Mouse (Mus musculus) limb, embryonic 14.5 days (tissue): ENCODE measurements around the gene Iffo1. TPM values are rescaled to one million over a fixed set of nuclear protein-coding genes. Genes with fewer than 3 reads are reported as not detected.

ENCODE experiments used
- ATAC-seq: fragments of 200-750 bp; cut with Nextera tagmentation; 2 replicates; pipeline ENCODE4 v1.8.0; 2017; ENCODE audit warnings: low read depth, moderate number of reproducible peaks, moderate TSS enrichment; ENCODE audit not compliant: low FRiP score
- DNase-seq: peaks from one replicate; pipeline ENCODE4 v3.0.0-alpha.2; 2015; ENCODE audit warnings: low spot score
- H3K27ac ChIP-seq: fragments of 300-500 bp; sonication (generic); replicated peaks from 2 replicates; pipeline ENCODE4 v1.5.1; 2014; ENCODE audit warnings: low read depth, mild to moderate bottlenecking, low read length, moderate library complexity, mixed read lengths
- H3K27me3 ChIP-seq: fragments of 300-500 bp; sonication (generic); 2 replicates; pipeline ENCODE4 v1.6.1; 2014; ENCODE audit warnings: low read length, mixed read lengths; ENCODE audit not compliant: control insufficient read depth, insufficient read depth
- H3K36me3 ChIP-seq: fragments of 300-500 bp; sonication (generic); 2 replicates; pipeline ENCODE4 v1.6.1; 2014; ENCODE audit warnings: mild to moderate bottlenecking, low read length, moderate library complexity, mixed read lengths; ENCODE audit not compliant: control insufficient read depth, insufficient read depth
- H3K4me1 ChIP-seq: fragments of 300-500 bp; sonication (generic); 2 replicates; pipeline ENCODE4 v1.6.1; 2014; ENCODE audit warnings: antibody characterized with exemption, low read length, mixed read lengths; ENCODE audit not compliant: control insufficient read depth, insufficient read depth
- H3K4me2 ChIP-seq: fragments of 300-500 bp; sonication (generic); replicated peaks from 2 replicates; pipeline ENCODE4 v1.6.1; 2014; ENCODE audit warnings: low read depth, mild to moderate bottlenecking, low read length, moderate library complexity; ENCODE audit not compliant: severe bottlenecking
- H3K4me3 ChIP-seq: fragments of 300-500 bp; sonication (generic); replicated peaks from 2 replicates; pipeline ENCODE4 v1.5.1; 2014; ENCODE audit warnings: low read length
- H3K9ac ChIP-seq: fragments of 300-500 bp; sonication (generic); 2 replicates; pipeline ENCODE4 v1.6.1; 2014; ENCODE audit warnings: mild to moderate bottlenecking, low read depth, low read length, moderate library complexity; ENCODE audit not compliant: severe bottlenecking
- H3K9me3 ChIP-seq: fragments of 300-500 bp; sonication (generic); 2 replicates; pipeline ENCODE4 v1.6.1; 2016; ENCODE audit warnings: low read length; ENCODE audit not compliant: control insufficient read depth
- POLR2A ChIP-seq: fragments of 200-500 bp; IDR thresholded peaks from 2 replicates; pipeline ENCODE4 v1.8.0; 2012; ENCODE audit warnings: inconsistent platforms, mild to moderate bottlenecking, moderate library complexity, borderline replicate concordance; ENCODE audit not compliant: insufficient read depth, insufficient read length; ENCODE audit errors: extremely low read depth
- WGBS: fragments of 180-500 bp; shearing (Covaris S2); extraction: QIAGEN DNeasy Blood & Tissue Kit; methylation state at CpG from one replicate; pipeline ENCODE4 v1.1.7; 2014; 5-methylcytosine and 5-hydroxymethylcytosine counted together
- polyA plus RNA-seq, 2 experiments: library from polyadenylated mRNA; depleted of rRNA in 1 of 2; stranded (reverse) in 1 of 2; unstranded in 1 of 2; fragments of >200 nt; fragmentation: Nextera tagmentation in 1 of 2; extraction: Ambion mirVana in 1 of 2; gene quantifications; 2 replicates each; pipeline versions ENCODE4 v1.2.1 to v1.2.3; 2012 to 2014

Gene Iffo1
- polyA plus RNA-seq, 2 experiments, result 34.1 to 64.7 TPM

DNA sequence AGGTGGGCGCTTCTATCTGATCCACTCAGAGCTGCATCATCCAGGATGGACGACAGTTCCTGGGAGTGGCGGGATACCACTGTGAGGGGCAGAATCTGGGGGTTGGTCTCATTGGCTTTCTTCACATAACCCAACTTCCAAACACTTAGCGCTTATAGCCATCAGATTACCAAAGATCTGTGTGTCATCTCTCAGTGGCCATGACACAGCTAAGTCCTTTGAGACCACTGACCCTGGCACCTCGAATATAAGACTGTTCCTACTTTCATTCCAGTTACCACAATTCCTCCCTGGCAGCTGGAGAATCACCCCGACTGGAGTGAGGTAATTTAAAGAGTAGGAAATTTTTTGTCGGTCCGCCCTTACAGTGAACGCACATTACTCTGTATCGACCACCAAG, 41.2 kb downstream of the Iffo1 start:
- Histone ChIP-seq H3K4me2 (no peak overlapping the region), H3K36me3 (peaks cover 85% of the 10 kb centered on the region), H3K4me3 (no peak overlapping the region), H3K27me3 (no peaks in the 10 kb centered on the region), H3K27ac (no peak overlapping the region), H3K9me3 (no peaks in the 10 kb centered on the region), H3K4me1 (no peaks in the 10 kb centered on the region), H3K9ac (no peak overlapping the region)
- no peak for TF ChIP-seq POLR2A
- no peak for DNase-seq
- ATAC-seq, result no peak
- WGBS, result 90% methylated on average over 10 of the region's 10 CpGs

DNA sequence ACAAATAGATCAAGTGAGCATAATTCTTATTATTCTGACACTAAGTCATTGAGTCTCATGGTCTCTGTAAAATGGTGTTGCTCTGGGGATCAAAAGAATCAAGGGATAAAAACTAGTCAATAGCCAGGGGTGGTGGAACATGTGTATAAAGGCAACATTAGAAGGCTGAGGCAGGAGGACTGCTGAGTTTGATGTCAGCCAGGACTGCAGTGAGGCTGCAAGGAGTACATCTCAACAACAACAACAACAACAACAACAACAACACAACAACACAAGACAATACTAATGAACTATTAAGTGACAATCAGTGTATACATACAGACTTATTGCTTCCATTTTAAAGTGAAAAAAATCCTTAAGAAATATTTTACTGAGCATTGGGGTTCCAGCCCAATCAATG, 45.8 kb downstream of the Iffo1 start:
- Histone ChIP-seq H3K4me3 (peak overlapping the region; percentile 61), H3K9ac (peak overlapping the region; percentile 75), H3K4me2 (peak overlapping the region; percentile 65), H3K27me3 (no peaks in the 10 kb centered on the region), H3K27ac (peak overlapping the region; percentile 95; the same call in 1 of the 2 replicates), H3K4me1 (peaks cover 8% of the 10 kb centered on the region), H3K36me3 (peaks cover 62% of the 10 kb centered on the region), H3K9me3 (no peaks in the 10 kb centered on the region)
- TF ChIP-seq POLR2A, result no peak
- no peak for DNase-seq
- no peak for ATAC-seq

DNA sequence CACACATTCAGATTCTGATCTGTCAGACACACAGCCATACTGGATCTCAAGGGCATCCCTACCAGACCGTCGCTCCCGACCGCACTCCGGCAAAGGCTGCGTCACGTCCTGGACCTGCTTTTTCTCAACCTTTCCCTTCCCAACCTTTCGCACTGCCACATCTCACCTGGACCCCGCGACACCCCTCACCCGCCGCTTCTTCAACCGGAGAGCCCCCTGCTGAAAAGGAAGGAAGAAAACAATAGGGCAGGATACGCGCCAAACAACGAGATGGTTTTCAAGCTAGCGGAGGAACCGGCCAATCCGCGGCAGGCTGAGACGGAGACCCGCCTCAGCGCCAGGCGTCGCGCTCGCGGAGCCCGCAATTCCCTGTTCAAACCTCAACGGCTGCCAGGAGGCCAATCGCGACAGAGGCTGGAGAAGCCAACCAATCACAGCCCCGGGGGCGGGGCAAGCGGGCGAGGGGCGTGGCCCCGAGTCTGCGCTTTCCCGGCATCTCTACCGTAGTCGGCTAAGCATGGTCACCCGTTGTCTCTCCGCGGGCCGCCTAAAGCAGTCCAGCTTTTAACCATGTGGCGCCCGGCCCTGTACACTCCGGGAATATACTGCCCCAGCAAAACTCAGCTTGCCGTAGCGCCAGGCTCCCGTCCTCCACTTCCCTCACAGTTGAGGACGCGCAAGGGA, 46.4 kb downstream of the Iffo1 start, which contains the start of the genes Ncapd2 and Mrpl51:
TSS of gene Ncapd2 (minus strand) at position 370 of the 684 bp plus-strand sequence.
TSS of gene Mrpl51 (plus strand) at position 470 of the 684 bp plus-strand sequence.
- DNase-seq (peak; percentile 99), ATAC-seq (peak; percentile 97)
- Histone ChIP-seq H3K9me3 (no peaks in the 10 kb centered on the region), H3K27ac (peak within 1 kb of the TSS; percentile 95), H3K4me1 (peaks cover 8% of the 10 kb centered on the region), H3K27me3 (no peaks in the 10 kb centered on the region), H3K36me3 (peaks cover 60% of the 10 kb centered on the region), H3K9ac (peak within 1 kb of the TSS; percentile 75), H3K4me2 (peak within 1 kb of the TSS; percentile 65), H3K4me3 (peak within 1 kb of the TSS; percentile 61)
- TF ChIP-seq POLR2A, result no peak; the same call in 1 of the 2 replicates
- under 1% methylated on average over 54 of the region's 54 CpGs for WGBS

DNA sequence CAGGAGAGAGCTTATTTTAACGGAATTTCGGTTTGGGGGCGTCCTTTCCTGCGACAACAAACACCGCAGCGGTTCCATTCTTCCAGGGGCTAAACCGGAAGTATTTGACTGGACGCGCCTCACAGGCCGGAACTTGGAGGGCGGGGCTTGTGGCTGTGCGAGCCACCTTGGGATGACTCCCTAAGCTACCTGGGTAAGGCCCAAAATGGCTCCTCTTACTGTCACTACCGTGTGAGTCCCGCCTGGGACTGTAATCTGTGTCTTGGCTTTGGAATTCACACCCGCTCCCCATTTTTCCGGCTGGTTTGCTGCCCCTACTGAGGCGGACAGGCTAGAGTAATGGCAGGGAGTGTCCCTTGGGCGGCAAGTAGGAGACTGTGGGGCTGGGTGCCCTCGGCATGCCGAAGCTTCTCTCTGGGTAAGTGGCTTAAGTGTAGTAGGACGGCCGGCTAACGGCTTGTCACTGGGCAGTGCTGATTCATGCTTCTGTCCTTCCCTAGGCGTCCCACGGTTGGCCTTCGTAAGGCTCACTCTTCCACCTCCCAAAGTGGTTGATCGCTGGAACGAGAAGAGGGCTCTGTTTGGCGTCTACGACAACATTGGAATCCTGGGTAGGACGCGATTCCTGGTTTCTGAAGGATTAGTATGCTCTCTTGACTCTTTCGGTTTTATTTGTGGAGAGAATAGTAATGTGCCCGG, 47.1 kb downstream of the Iffo1 start:
- H3K36me3 ChIP-seq, result peaks cover 53% of the 10 kb centered on the region
- H3K9ac ChIP-seq, result peak overlapping the region; percentile 70
- ATAC-seq (peak; percentile 92), DNase-seq (peak; percentile 94)
- H3K9me3 ChIP-seq, result no peaks in the 10 kb centered on the region
- peaks cover 8% of the 10 kb centered on the region for H3K4me1 ChIP-seq
- peak overlapping the region; percentile 61 for H3K4me3 ChIP-seq
- under 1% methylated on average over 34 of the region's 34 CpGs for WGBS
- no peaks in the 10 kb centered on the region for H3K27me3 ChIP-seq
- 0 out of 2 replicates have a peak, but pooled peaks have one; percentile 19 for TF ChIP-seq POLR2A
- H3K27ac ChIP-seq, result peak overlapping the region; percentile 95
- peak overlapping the region; percentile 65 for H3K4me2 ChIP-seq

DNA sequence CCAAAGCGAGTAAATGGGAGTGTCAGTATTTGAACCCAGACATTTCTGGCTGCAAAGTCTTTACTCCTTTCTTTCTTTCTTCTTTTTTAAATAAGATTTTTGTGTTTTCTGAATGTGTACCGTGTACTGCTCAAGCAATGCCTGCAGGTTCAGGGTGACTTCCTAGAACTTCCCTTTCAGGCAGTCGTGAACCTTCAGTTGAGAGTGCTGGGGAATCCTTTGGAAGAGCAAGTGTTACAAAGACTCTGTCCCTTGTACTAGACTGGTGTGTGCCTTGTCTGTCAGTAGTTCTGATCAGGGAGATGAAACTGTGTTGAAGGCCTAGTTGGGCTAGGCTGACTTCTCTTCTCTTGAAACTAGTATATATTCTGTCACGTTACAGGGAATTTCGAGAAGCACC, 47.8 kb downstream of the Iffo1 start:
- H3K27me3 ChIP-seq, result no peaks in the 10 kb centered on the region
- no peak for TF ChIP-seq POLR2A
- ATAC-seq (no peak), DNase-seq (no peak)
- no peaks in the 10 kb centered on the region for H3K9me3 ChIP-seq
- peaks cover 46% of the 10 kb centered on the region for H3K36me3 ChIP-seq
- H3K4me3 ChIP-seq, result peak overlapping the region; percentile 61
- no peak overlapping the region for H3K27ac ChIP-seq
- peak overlapping the region; percentile 65 for H3K4me2 ChIP-seq
- peaks cover 8% of the 10 kb centered on the region for H3K4me1 ChIP-seq
- 43% methylated on average over 5 of the region's 5 CpGs for WGBS
- H3K9ac ChIP-seq, result peak overlapping the region; percentile 70
